Mouse (Mus musculus) heart, embryonic 11.5 days (tissue): Measurements from ENCODE around the gene AC161166.1. TPM values are rescaled to one million over a fixed set of nuclear protein-coding genes. Genes with fewer than 3 reads are reported as not detected.
A peak's percentile ranks its signal among the peaks of the same experiment; 100 is the strongest.
"Not testable (repeated sequence)": the region's sequence is repeated elsewhere in the genome, so short reads cannot be mapped to it uniquely, and the experiment has no call there.

Experiments
- ATAC-seq: fragments of 200-750 bp; cut with Nextera tagmentation; replicated peaks from 2 replicates; pipeline ENCODE4 v1.8.0; 2017; ENCODE audit warnings: moderate library complexity; ENCODE audit not compliant: insufficient number of reproducible peaks, low FRiP score, low TSS enrichment
- H3K27ac ChIP-seq: fragments of 300-500 bp; sonication (generic); 2 replicates; pipeline ENCODE4 v1.5.1; 2014; ENCODE audit warnings: mild to moderate bottlenecking, low read depth, low read length
- H3K27me3 ChIP-seq: fragments of 300-500 bp; sonication (generic); 2 replicates; pipeline ENCODE4 v1.6.1; 2014; ENCODE audit warnings: mild to moderate bottlenecking, low read length, mixed read lengths; ENCODE audit not compliant: control insufficient read depth, insufficient read depth
- H3K36me3 ChIP-seq: fragments of 300-500 bp; sonication (generic); 2 replicates; pipeline ENCODE4 v1.6.1; 2014; ENCODE audit warnings: mild to moderate bottlenecking, low read length, moderate library complexity, mixed read lengths; ENCODE audit not compliant: control insufficient read depth, insufficient read depth
- H3K4me1 ChIP-seq: fragments of 300-500 bp; sonication (generic); 2 replicates; pipeline ENCODE4 v1.6.1; 2014; ENCODE audit warnings: low read length; ENCODE audit not compliant: control insufficient read depth, insufficient read depth
- H3K4me2 ChIP-seq: fragments of 300-500 bp; sonication (generic); 2 replicates; pipeline ENCODE4 v1.6.1; 2014; ENCODE audit warnings: mild to moderate bottlenecking, moderate library complexity
- H3K4me3 ChIP-seq: fragments of 300-500 bp; sonication (generic); 2 replicates; pipeline ENCODE4 v1.5.1; 2014; ENCODE audit warnings: low read depth, low read length
- H3K9ac ChIP-seq: fragments of 300-500 bp; sonication (generic); 2 replicates; pipeline ENCODE4 v1.6.1; 2014; ENCODE audit warnings: mild to moderate bottlenecking, low read depth, low read length, moderate library complexity
- H3K9me3 ChIP-seq: fragments of 300-500 bp; sonication (generic); replicated peaks from 2 replicates; pipeline ENCODE4 v1.6.1; 2016; ENCODE audit warnings: low read length; ENCODE audit not compliant: control insufficient read depth
- WGBS: fragments of 180-500 bp; shearing (Covaris S2); extraction: QIAGEN DNeasy Blood & Tissue Kit; methylation state at CpG from one replicate; pipeline ENCODE4 v1.1.7; 2014; ENCODE audit not compliant: insufficient replicate concordance; 5-methylcytosine and 5-hydroxymethylcytosine counted together
- polyA plus RNA-seq: library from polyadenylated mRNA; unstranded; fragments of >200 nt; fragmentation: Nextera tagmentation; extraction: Ambion mirVana; gene quantifications from 2 replicates; pipeline ENCODE4 v1.2.1, GENCODE M21; 2014

AC161166.1 gene
- polyA plus RNA-seq, 1 experiment from 2014 or later, result 0.57 TPM

GRCm38 (mm10) chr7:24487403-24487802, 24.9 kb downstream of the AC161166.1 start:
- H3K4me2 ChIP-seq, result no peak overlapping the region
- H3K36me3 ChIP-seq, result no peaks in the 10 kb centered on the region
- H3K9ac ChIP-seq, result no peak overlapping the region
- 34% methylated on average over 3 of the region's 3 CpGs for WGBS
- ATAC-seq, result no peak
- H3K4me1 ChIP-seq, result no peaks in the 10 kb centered on the region
- no peak overlapping the region for H3K27ac ChIP-seq
- H3K9me3 ChIP-seq, result no peaks in the 10 kb centered on the region
- H3K27me3 ChIP-seq, result peaks cover 27% of the 10 kb centered on the region
- no peak overlapping the region for H3K4me3 ChIP-seq

GRCm38 (mm10) chr7:24486654-24487130, 25.6 kb downstream of the AC161166.1 start:
- Histone ChIP-seq H3K9ac (no peak overlapping the region), H3K4me1 (no peaks in the 10 kb centered on the region; the same call in 1 of the 2 replicates), H3K36me3 (no peaks in the 10 kb centered on the region), H3K4me3 (no peak overlapping the region), H3K27ac (no peak overlapping the region), H3K4me2 (no peak overlapping the region), H3K27me3 (peaks cover 33% of the 10 kb centered on the region), H3K9me3 (no peaks in the 10 kb centered on the region)
- 52% methylated on average over 9 of the region's 9 CpGs for WGBS
- ATAC-seq, result 0 out of 2 replicates have a peak, but pooled peaks have one; percentile 1

- Histone ChIP-seq H3K4me1 (no peaks in the 10 kb centered on the region; the same call in 1 of the 2 replicates), H3K9ac (no peak overlapping the region), H3K9me3 (no peaks in the 10 kb centered on the region), H3K27me3 (peaks cover 45% of the 10 kb centered on the region), H3K27ac (no peak overlapping the region), H3K4me2 (no peak overlapping the region), H3K36me3 (no peaks in the 10 kb centered on the region), H3K4me3 (no peak overlapping the region)
- no peak for ATAC-seq
- WGBS, result 72% methylated on average over 9 of the region's 9 CpGs
These were observed 26.8 kb downstream of the AC161166.1 start for GRCm38 (mm10) chr7:24485481-24485880.

GRCm38 (mm10) chr7:24483291-24483690, 29.0 kb downstream of the AC161166.1 start:
- H3K4me1 ChIP-seq, H3K4me3 ChIP-seq, H3K9ac ChIP-seq, H3K9me3 ChIP-seq, H3K27ac ChIP-seq, H3K4me2 ChIP-seq, ATAC-seq, H3K36me3 ChIP-seq: not testable (repeated sequence)
- H3K27me3 ChIP-seq, result peaks cover 54% of the 10 kb centered on the region
- WGBS, result 46% methylated on average over 6 of the region's 6 CpGs

- H3K27me3 ChIP-seq, result peaks cover 54% of the 10 kb centered on the region
These were observed 29.8 kb downstream of the AC161166.1 start for GRCm38 (mm10) chr7:24482208-24483020.

GRCm38 (mm10) chr7:24481474-24482207, 30.6 kb downstream of the AC161166.1 start, which contains the start of gene Cadm4:
Cadm4 (plus strand) TSS chr7:24482023.
- peak within 1 kb of the TSS; percentile 82 for H3K4me2 ChIP-seq
- ATAC-seq, result peak; percentile 64
- H3K9ac ChIP-seq, result peak within 1 kb of the TSS; percentile 68
- H3K36me3 ChIP-seq, result no peaks in the 10 kb centered on the region
- H3K27me3 ChIP-seq, result peaks cover 54% of the 10 kb centered on the region
- H3K4me1 ChIP-seq, result no peaks in the 10 kb centered on the region; the same call in 1 of the 2 replicates
- WGBS, result 1% methylated on average over 51 of the region's 83 CpGs
- H3K4me3 ChIP-seq, result peak within 1 kb of the TSS; percentile 65
- H3K27ac ChIP-seq, result no peak within 1 kb of the TSS
- H3K9me3 ChIP-seq, result no peaks in the 10 kb centered on the region

More at GRCm38 (mm10) chr7:24482208-24483020, 29.8 kb downstream of the AC161166.1 start:
- Histone ChIP-seq H3K27ac (no peak overlapping the region), H3K9ac (peak overlapping the region; percentile 68), H3K9me3 (no peaks in the 10 kb centered on the region), H3K4me3 (peak overlapping the region; percentile 65), H3K4me1 (no peaks in the 10 kb centered on the region; the same call in 1 of the 2 replicates), H3K4me2 (peak overlapping the region; percentile 82), H3K36me3 (no peaks in the 10 kb centered on the region)
- 3% methylated on average over 26 of the region's 38 CpGs for WGBS
- ATAC-seq, result no peak

- Histone ChIP-seq H3K27ac (no peak overlapping the region), H3K9me3 (no peaks in the 10 kb centered on the region), H3K36me3 (no peaks in the 10 kb centered on the region), H3K4me3 (peak overlapping the region; percentile 65), H3K27me3 (peaks cover 52% of the 10 kb centered on the region), H3K4me1 (no peaks in the 10 kb centered on the region; the same call in 1 of the 2 replicates), H3K4me2 (peak overlapping the region; percentile 82), H3K9ac (peak overlapping the region; percentile 68; the same call in 1 of the 2 replicates)
- ATAC-seq, result 0 out of 2 replicates have a peak, but pooled peaks have one; percentile 27
- 16% methylated on average over 14 of the region's 14 CpGs for WGBS
These were observed 31.2 kb downstream of the AC161166.1 start for GRCm38 (mm10) chr7:24480986-24481473.
